Mouse (Mus musculus) T-cell, adult 2 months (primary cell): ENCODE data around the gene Sntb2.
"Not testable (repeated sequence)": the region's sequence is repeated elsewhere in the genome, so short reads cannot be mapped to it uniquely, and the experiment has no call there.

Experiments
- DNase-seq: peaks from one replicate; pipeline ENCODE4 v3.0.0; 2022; ENCODE audit warnings: low spot score

Gene Sntb2

DNA sequence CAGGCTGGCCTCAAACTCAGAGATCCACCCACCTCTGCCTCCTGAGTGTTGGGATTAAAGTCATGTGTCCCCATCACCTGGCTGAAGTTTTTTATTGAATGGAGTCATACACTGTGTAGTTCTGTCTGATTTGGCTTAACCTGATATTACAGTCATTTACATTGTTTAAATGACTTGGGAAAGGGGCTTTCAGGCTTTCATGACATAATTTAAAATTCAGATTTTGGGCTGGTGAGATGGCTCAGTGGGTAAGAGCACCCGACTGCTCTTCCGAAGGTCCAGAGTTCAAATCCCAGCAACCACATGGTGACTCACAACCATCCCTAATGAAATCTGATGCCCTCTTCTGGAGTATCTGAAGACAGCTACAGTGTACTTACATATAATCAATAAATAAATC is 98.1 kb downstream of the Sntb2 start:
- not testable (repeated sequence) for DNase-seq

DNA sequence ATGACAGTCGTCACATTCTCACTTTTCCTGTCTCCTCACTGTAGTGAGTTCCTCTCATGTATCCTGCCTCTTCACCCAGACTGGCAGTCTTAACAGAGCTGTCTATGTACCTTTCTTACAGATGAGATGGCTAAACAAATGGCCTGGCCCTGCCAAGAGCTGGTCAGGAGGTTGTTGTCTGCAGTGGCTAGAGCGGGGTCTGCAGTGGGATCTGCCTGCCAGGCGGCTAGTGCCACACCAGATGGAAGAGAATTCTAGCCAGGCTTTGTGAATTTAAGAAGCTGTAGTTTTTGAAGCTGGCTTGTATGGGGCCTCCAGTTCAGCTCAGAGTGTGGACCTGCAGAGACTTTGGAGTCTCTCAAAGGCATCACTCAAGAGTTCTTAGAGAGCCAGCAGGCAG is 100.1 kb downstream of the Sntb2 start:
- no peak for DNase-seq

DNA sequence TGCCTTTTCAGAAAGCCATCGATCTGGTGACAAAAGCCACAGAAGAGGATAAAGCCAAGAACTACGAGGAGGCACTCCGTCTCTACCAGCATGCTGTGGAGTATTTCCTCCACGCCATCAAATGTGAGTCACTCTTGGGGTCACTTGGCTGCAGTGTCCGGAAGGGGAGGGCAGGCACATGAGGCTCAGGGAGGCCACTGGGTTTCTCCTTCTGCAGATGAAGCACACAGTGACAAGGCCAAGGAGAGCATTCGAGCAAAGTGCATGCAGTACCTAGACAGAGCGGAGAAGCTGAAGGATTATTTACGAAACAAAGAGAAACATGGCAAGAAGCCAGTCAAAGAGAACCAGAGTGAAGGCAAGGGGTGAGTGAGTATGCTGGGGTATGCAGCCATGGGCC is 101.1 kb downstream of the Sntb2 start:
- DNase-seq, result no peak

DNA sequence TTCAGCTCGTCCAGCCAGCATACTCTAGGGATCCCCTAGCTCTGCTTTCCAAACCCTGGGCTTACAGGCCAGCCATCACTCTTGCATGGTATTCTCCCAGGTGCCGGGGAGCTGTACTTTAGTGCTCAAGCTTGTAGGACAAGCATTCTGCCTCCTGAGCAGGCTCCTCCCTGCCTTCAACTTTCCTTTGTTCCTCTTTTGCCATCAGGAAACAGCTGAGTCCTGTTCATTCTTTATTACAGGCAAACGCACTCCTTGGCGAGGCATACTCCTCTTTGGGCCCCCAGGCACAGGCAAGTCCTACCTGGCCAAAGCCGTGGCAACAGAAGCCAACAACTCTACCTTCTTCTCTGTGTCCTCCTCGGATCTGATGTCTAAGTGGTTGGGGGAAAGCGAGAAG is 105.1 kb downstream of the Sntb2 start:
- DNase-seq, result no peak

DNA sequence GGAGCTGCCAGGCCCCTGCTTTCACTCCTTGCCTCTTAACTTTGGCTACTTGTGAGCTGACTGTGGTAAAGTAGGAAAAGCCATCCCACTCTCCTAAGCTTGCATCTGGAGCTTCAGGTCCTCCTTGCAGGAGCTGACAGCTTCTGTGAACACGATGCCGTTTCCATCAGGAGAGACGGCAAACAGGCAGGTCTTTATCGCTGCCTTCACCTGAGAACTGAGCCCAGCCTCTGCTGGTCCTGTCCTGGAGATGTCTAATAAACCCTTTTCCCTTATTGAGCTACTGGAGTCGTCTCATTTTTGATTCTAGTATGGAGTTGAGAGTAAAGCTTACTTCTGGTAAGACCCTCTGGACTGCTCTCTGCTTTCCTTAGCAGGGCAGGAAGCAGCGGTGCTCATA is 109.9 kb downstream of the Sntb2 start:
- DNase-seq, result no peak

DNA sequence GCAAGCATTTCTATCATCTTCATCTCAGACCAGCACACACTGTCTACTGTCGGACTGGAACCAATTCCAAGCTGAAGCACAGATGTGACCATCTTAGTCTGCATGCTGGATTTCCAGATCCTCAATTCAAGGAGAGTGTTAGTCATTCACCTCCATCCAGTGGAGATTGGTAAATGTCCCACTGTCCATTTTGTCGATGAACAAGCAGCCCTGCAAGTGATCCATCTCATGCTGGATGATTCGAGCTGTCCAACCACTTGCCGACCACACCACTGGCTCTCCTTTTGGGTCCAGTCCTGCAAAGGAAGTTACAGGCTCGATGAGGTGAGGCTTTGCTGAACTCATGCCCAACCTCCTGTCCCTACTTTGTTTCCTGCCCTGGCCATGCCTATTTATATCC is 111.4 kb downstream of the Sntb2 start:
- no peak for DNase-seq

DNA sequence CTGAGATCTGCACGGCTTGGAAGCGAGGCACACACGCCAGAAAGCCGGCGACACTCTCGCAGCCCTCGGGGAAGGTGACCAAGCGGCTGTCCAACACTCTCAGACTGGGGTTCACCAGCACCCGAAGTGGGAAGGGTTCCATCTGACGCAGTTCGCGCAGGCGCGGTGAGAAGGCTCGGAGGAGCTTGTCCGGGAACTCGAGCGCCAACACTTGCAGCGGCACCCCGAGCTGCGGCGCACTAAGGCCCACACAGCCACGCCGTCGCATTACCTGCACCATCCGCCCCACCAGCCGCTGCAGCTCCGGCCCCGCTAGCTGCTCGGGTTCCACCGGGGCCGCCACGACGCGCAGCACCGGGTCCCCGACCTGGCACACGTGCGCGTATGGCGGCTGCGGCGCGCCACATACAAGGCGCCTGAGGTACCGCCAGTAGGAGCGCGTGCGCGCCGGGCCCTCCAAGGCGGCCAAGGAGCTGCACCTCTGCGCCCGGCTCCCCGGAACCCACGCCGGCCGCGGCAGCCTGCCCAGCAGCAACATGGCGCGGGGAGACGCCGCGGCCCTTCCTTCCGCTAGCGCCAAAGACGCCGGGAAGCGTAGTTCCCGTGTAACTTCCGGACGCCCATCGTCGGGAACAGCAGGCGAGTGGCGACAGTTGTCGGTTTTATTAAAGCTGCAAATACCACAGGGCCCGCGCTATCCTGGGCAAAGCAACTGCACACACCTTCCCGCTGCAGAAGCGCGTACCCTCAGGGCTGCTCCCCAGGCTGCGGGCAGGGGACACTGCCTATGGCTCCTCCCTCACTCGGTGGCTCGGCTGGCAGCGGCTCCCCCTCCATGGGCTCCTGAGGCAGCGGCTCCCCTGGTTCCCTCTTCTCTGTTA is 112.8 kb downstream of the Sntb2 start, which contains the start of gene Pdf:
Gene Pdf (minus strand): TSS at position 554 of the 881 bp plus-strand sequence.
- DNase-seq, result peak; percentile 81

DNA sequence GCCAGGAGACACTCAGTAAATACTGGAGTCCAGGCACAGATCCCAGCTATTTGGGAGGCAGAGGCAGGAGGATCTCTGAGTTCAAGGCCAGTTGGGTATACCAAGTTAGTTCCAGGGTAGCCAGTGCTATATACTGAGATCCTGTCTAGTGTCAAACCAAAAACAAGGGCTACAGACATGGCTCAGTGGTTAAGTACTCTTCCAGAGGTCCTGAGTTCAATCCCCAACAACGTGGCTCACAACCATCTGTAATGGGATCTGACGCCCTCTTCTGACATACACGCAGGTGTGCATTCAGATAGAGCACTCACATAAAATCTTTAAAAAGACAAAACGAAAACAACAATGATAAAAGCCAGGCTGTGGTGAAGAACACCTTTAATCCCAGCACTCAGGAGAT is 113.9 kb downstream of the Sntb2 start:
- no peak for DNase-seq

DNA sequence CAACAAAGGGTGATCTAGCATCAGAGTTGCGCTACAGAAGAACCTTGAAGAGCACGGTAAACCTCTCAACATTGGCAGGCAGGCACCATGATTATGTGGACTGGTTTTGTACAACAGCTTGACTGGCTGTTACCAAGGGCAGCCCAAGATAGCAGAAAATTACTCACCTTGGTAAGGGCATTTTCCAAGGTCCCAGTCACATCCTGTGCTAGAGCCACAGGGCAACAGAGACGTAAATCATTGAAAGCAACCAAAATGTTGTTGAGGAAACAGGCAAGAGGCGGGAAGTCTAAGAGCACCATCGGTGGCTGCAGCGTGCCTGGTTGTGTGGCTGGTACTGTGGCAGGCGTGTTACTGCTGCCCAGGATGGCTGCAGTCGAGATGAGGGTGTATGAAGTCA is 116.5 kb downstream of the Sntb2 start:
- no peak for DNase-seq

DNA sequence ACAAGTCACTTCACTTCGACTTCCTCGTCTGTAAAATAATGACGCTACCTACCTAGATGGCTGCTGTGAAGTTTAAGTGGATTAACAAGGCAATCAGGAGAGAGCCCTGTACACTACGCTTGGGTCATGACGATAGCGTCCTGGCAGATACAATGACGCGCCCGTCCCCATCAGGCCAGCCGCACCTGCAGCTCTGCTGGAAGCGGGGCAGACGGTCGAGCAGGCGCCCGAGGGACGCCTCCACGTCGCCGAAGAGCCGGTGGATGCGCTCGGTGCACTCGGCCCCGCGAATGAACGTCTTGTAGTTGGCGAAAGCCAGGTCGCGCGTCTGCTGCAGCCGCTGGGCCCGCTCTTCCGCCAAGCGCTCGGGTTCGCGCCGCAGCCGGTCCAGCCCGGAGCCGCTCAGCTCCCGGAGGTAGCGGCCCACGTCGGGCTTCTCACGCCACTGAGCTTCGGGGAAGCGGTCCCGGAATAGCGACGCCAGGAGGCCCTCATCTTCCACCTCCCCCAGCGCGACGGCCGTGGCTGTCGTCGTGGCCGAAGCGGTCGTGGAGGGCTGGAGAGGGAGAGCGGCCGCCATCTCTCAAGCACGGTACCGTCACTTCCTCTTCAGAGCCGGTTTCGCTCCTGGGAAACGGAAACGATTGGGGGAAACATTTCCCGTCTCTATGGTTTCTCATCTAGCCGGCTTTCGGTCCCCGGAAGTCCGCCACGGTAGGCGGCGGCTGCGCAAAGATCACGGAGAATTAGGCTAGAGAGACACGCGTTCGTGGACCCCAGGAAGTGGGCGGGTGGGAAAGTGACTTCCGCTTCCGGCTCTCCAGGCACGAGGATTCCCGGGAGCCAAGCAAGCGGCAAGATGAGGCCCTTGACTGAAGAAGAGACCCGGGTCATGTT is 120.8 kb downstream of the Sntb2 start, which contains the start of the genes Cog8 and Nip7:
Gene Cog8 (minus strand): TSS at position 614 of the 897 bp plus-strand sequence.
Gene Nip7 (plus strand): TSS at position 802 of the 897 bp plus-strand sequence.
- DNase-seq, result peak; percentile 96

DNA sequence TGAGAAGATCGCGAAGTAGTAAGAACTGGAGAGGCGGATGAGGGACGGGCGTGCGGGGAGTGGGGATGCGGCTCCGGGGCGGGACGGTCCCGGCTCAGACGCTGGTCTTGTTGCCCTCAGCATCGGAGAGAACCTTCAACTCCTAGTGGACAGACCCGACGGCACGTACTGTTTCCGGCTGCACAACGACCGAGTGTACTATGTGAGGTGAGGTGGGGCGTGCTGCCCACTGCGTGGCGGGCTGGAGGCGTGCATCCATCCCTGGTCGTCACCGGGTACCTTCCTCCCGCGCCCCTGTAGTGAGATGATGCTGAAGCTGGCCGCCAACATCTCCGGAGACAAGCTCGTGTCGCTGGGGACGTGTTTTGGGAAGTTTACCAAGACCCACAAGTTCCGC is 121.4 kb downstream of the Sntb2 start:
- no peak for DNase-seq

DNA sequence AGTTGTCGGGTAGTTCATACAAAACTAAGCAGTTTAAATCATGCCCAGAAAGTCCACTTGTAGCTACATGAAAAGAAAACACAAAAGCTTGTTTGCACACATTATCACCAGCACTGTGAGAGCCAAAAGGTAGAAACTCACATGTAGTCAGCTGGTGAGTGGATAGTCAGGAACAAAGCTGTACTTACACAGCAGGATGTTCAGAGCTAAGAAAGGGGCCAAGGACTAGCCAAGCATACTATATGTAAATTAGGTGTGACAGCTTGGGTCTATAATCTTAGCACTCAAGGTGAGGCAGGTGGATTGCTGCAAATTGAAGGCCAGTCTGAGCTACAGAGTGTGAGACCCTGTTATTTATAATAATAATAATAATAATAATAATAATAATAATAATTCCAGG is 127.1 kb downstream of the Sntb2 start:
- DNase-seq, result no peak

DNA sequence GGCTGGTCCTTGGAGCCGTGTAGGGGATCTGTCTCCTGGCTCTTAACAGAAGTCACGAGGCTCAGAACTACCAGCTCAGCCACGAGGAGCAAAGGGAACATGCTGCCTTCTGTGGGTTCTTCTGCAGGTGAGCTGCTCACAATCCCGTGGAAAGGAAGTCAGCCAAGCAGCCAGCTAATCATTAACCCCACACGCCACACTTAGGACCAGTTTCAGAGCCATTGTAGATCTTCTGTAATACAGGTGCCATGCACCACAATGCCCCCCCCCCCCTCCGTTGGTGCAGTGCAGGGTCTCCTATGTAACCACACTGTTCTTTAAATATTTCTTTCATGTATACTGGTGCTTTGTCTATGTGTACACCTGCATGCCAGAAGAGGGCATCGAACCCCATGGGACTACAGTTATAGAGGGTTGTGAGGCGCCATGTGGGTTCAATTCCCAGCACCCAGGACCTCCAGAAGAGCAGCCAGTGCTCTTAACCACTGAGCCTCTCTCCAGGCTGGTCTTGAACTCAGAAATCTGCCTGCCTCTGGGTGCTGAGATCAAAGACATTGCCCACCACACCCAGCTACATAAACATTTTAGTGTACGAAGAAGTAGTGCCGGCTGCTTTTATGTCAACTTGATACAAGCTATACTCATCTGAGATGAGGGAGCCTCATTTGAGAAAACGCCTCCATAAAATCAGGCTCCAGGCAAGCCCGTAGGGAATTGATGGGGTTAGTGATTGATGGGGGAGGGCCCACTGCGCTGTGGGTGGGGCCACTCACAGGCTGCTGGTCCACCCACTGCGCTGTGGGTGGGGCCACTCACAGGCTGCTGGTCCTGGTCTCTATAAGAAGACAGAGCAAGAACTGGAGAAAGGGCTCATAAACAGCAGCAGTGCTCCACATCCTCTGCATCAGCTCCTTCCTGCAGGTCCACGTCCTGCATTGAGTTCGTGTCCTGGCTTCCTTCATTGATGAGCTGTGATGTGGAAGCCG is 130.3 kb downstream of the Sntb2 start, which contains the start of gene Tmed6:
Gene Tmed6 (minus strand): TSS at position 134 of the 986 bp plus-strand sequence.
- DNase-seq, result peak; percentile 15
